Mouse (Mus musculus) adrenal gland, adult 18-20 months (tissue): ENCODE measurements around the gene Tmco3. TPM values are rescaled to one million over a fixed set of nuclear protein-coding genes. Genes with fewer than 3 reads are reported as not detected.

Experiments used
- DNase-seq, 2 experiments: peaks; one replicate each; pipeline ENCODE4 v3.0.0; 2021 to 2022; ENCODE audit warnings: low spot score in 2 of 2
- total RNA-seq, 2 experiments: library from RNA; stranded (reverse); gene quantifications; 1 replicate in 1 of 2; 2 replicates in 1 of 2; pipeline ENCODE4 v1.2.3; 2021

The Tmco3 gene
- total RNA-seq, 2 experiments from 2014 or later: 31.2 to 33.2 TPM

- DNase-seq: no peak
Observed at GRCm38 (mm10) chr8:13360213-13360612, 72.2 kb downstream of the Tmco3 start.

DNA sequence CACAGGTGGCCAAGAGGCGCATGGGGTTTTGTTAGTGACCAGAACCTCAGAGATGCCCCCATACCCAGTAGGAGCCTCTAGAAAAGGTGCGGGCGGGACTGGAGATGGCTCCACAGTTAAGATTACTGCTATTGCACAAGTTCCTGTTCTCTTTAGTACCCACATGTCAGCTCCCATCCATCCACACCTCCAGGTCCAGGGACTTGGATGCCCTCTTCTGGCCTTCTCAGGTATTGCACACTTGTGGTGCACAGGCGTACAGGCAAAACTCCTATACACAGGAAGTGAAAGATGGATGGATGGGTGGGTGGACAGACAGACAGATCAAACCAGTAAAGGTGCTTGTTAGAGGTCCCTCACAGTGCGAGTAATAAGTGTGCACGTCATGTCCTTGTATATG, 73.9 kb downstream of the Tmco3 start:
- no peak for DNase-seq

Other genes with a start within 250 kb of the Tmco3 start
- gene Proz, start 227.3 kb upstream of the Tmco3 start, total RNA-seq: not detected
- gene Pcid2, start 182.7 kb upstream of the Tmco3 start, total RNA-seq: 10 to 100 TPM; 19.4 to 20.9 TPM
- 100 to 1,000 TPM in 1 of 2 experiments, 10 to 100 TPM in 1; 77.3 to 136 TPM for gene Cul4a, start 182.6 kb upstream of the Tmco3 start, total RNA-seq
- gene Lamp1, start 129.0 kb upstream of the Tmco3 start, total RNA-seq: 100 to 1,000 TPM; 456 to 471 TPM
- gene Grtp1, start 87.6 kb upstream of the Tmco3 start, total RNA-seq: 10 to 100 TPM in 1 of 2 experiments, 1 to 10 TPM in 1; 9.1 to 15.3 TPM
- 10 to 100 TPM in 1 of 2 experiments, 1 to 10 TPM in 1; 7.8 to 18.5 TPM for gene Adprhl1, start 34.0 kb upstream of the Tmco3 start, total RNA-seq
- 10 to 100 TPM; 27.2 to 33.6 TPM for gene Dcun1d2, start 59 bp upstream of the Tmco3 start, total RNA-seq
- gene Tfdp1, start 50.6 kb downstream of the Tmco3 start, total RNA-seq: 10 to 100 TPM; 49.1 to 58.3 TPM
- 1 to 10 TPM in 1 of 2 experiments, under 1 TPM in 1; 0.60 to 5.0 TPM for gene Atp4b, start 108.6 kb downstream of the Tmco3 start, total RNA-seq
- not detected for gene Grk1, start 116.9 kb downstream of the Tmco3 start, total RNA-seq
- gene Tmem255b, start 147.0 kb downstream of the Tmco3 start, total RNA-seq: 1 to 10 TPM; 1.3 to 1.7 TPM
- 100 to 1,000 TPM; 100 to 394 TPM for gene Gas6, start 206.3 kb downstream of the Tmco3 start, total RNA-seq